22 mouse cellular contexts compared by ENCODE assay signal in genomic region chr1:160840618-160841017, GRCm38 (mm10). TPM values are rescaled to one million over a fixed set of nuclear protein-coding genes. Genes with fewer than 3 reads are reported as not detected.
DNase-seq lines count a peak whose midpoint lies in the region; ATAC-seq and TF ChIP-seq lines count a peak whose summit lies in the region.
"Had no signal": no experiment of that assay in that cellular context is flagged by ENCODE, and none has a peak within 500 bp of the region (broad histone marks: within the 10 kb centered on the region; RNA-seq: fewer than 3 reads in every experiment).

No protein-coding gene starts in this region.

- peak; percentile 95 for DNase-seq in liver, adult 2 months (ENCODE audit: extremely low read depth, low read depth, low spot score)
- DNase-seq in liver, embryonic 11.5 days (ENCODE audit: low spot score) = no peak
- DNase-seq in MEL (ENCODE audit: low read depth, low spot score) = no peak
- DNase-seq in retina, postnatal 7 days (ENCODE audit: low read depth, low spot score) = peak; percentile 16
- no peak for DNase-seq in frontal cortex, postnatal 36 days (ENCODE audit: low spot score in 2 of 2)
- DNase-seq: adrenal gland, adult 2 months; adrenal gland, postnatal 10 days; adrenal gland, postnatal 25 days; B cell, adult 2 months; cerebellum, adult 11 months; cerebellum, adult 18-20 months; cerebellum, adult 8-10 months; cerebellum, adult 9-11 months; cerebellum, postnatal 25 days; forebrain, postnatal 0 days had no signal

- 10% methylated on average over 5 of the region's 5 CpGs for whole genome bisulfite sequencing in liver, adult 2 months
- 60% methylated on average over 5 of the region's 5 CpGs for WGBS in liver, embryonic 11.5 days

- no peak overlapping the region for H3K27ac ChIP-seq in liver, adult 2 months (replicated peaks; ENCODE audit: insufficient read depth, low read depth, low read length)
- H3K27ac ChIP-seq in liver, embryonic 11.5 days (ENCODE audit: low read depth, low read length) = no peak overlapping the region
- H3K27ac ChIP-seq in MEL (ENCODE audit: control insufficient read depth, low read depth, low read length) = no peak overlapping the region
- H3K27ac ChIP-seq: embryonic facial prominence, embryonic 10.5 days; embryonic facial prominence, embryonic 12.5 days; forebrain, embryonic 13.5 days; forebrain, embryonic 15.5 days had no signal

- H3K27me3 ChIP-seq in liver, adult 2 months (ENCODE audit: control insufficient read depth, insufficient read depth, low read length) = no peaks in the 10 kb centered on the region
- H3K27me3 ChIP-seq in liver, embryonic 11.5 days (replicated peaks; ENCODE audit: control insufficient read depth, insufficient read depth, low read length) = no peaks in the 10 kb centered on the region
- no peaks in the 10 kb centered on the region for H3K27me3 ChIP-seq in MEL (ENCODE audit: control insufficient read depth in 1 of 2, insufficient read depth in 2 of 2, low read length in 2 of 2)
- H3K27me3 ChIP-seq: CH12.LX; embryonic facial prominence, embryonic 12.5 days; forebrain, embryonic 13.5 days; forebrain, embryonic 15.5 days had no signal

- peaks cover 2% of the 10 kb centered on the region; the same call in 1 of the 2 replicates for H3K4me1 ChIP-seq in liver, adult 2 months (ENCODE audit: control insufficient read depth, insufficient read depth, low read length)
- H3K4me1 ChIP-seq in liver, embryonic 11.5 days (replicated peaks; ENCODE audit: control insufficient read depth, insufficient read depth, low read length) = no peaks in the 10 kb centered on the region; the same call in 1 of the 2 replicates
- peaks cover 6 to 7% of the 10 kb centered on the region in 2 experiments for H3K4me1 ChIP-seq in MEL (ENCODE audit: control insufficient read depth in 1 of 2, insufficient read depth in 2 of 2, low read length in 2 of 2)
- H3K4me1 ChIP-seq: embryonic facial prominence, embryonic 10.5 days; embryonic facial prominence, embryonic 12.5 days; forebrain, embryonic 13.5 days; forebrain, embryonic 15.5 days had no signal

- H3K4me3 ChIP-seq in liver, adult 2 months (ENCODE audit: insufficient read depth, low read depth, low read length) = no peak overlapping the region
- no peak overlapping the region for H3K4me3 ChIP-seq in liver, embryonic 11.5 days (ENCODE audit: low read depth, low read length)
- no peak overlapping the region for H3K4me3 ChIP-seq in MEL (ENCODE audit: control insufficient read depth in 1 of 2, insufficient read depth in 1 of 2, low read depth in 2 of 2, low read length in 2 of 2)
- H3K4me3 ChIP-seq: embryonic facial prominence, embryonic 10.5 days; embryonic facial prominence, embryonic 12.5 days; forebrain, embryonic 13.5 days; forebrain, embryonic 15.5 days had no signal

- H3K4me2 ChIP-seq in liver, embryonic 11.5 days = no peak overlapping the region
- H3K4me2 ChIP-seq: embryonic facial prominence, embryonic 12.5 days; forebrain, embryonic 13.5 days; forebrain, embryonic 15.5 days had no signal

- TF ChIP-seq RAD21 in MEL (IDR thresholded peaks at IDR 0.05; ENCODE audit: low read depth, low read length) = no peak

- no peak for ATAC-seq in liver, embryonic 11.5 days (replicated peaks; ENCODE audit: low FRiP score)
- ATAC-seq: CD4-positive, CD25-positive, alpha-beta regulatory T cell, adult 4 months; forebrain, embryonic 13.5 days; forebrain, embryonic 15.5 days; forebrain, postnatal 0 days had no signal

- no peaks in the 10 kb centered on the region for H3K36me3 ChIP-seq in liver, adult 2 months (ENCODE audit: control insufficient read depth, insufficient read depth, low read length)
- no peaks in the 10 kb centered on the region for H3K36me3 ChIP-seq in liver, embryonic 11.5 days (ENCODE audit: control insufficient read depth, insufficient read depth, low read length)
- peaks cover 0 to 10% of the 10 kb centered on the region in 2 experiments; a peak in 2 of 4 replicates for H3K36me3 ChIP-seq in MEL (ENCODE audit: control insufficient read depth in 1 of 2, insufficient read depth in 2 of 2, low read length in 2 of 2)
- H3K36me3 ChIP-seq: embryonic facial prominence, embryonic 10.5 days; embryonic facial prominence, embryonic 12.5 days; forebrain, embryonic 15.5 days; G1E had no signal

- H3K9me3 ChIP-seq in liver, embryonic 11.5 days (ENCODE audit: control insufficient read depth, low read length) = no peaks in the 10 kb centered on the region
- no peaks in the 10 kb centered on the region for H3K9me3 ChIP-seq in MEL (replicated peaks; ENCODE audit: insufficient read depth, low read length)
- H3K9me3 ChIP-seq: embryonic facial prominence, embryonic 10.5 days; embryonic facial prominence, embryonic 12.5 days; forebrain, embryonic 13.5 days; forebrain, embryonic 15.5 days; G1E had no signal

- 0 out of 2 replicates have a peak, but pooled peaks have one; percentile 5 for TF ChIP-seq CTCF in liver, adult 2 months (IDR thresholded peaks at IDR 0.05; ENCODE audit: low read depth, low read length)
- no peak for TF ChIP-seq CTCF in MEL (IDR thresholded peaks at IDR 0.05 in 2 of 3, conservative IDR thresholded peaks at IDR 0.05 in 1 of 3; ENCODE audit: control insufficient read depth in 1 of 3, insufficient read depth in 1 of 3, low read depth in 2 of 3, low read length in 3 of 3, poor library complexity in 1 of 3, severe bottlenecking in 1 of 3)

- H3K79me2 ChIP-seq in liver, adult 2 months (ENCODE audit: control insufficient read depth, insufficient read depth, low read length) = no peaks in the 10 kb centered on the region
- no peaks in the 10 kb centered on the region for H3K79me2 ChIP-seq in MEL (ENCODE audit: control insufficient read depth, insufficient read depth, low read length, poor library complexity)

- TF ChIP-seq EP300 in MEL (IDR thresholded peaks at IDR 0.05; ENCODE audit: low read depth in 1 of 2, low read length in 2 of 2) = no peak

- TF ChIP-seq POLR2A in liver, adult 2 months (IDR thresholded peaks at IDR 0.05; ENCODE audit: extremely low read depth, insufficient read depth, low read length) = no peak
- no peak for TF ChIP-seq POLR2A in MEL (IDR thresholded peaks at IDR 0.05; ENCODE audit: control insufficient read depth in 1 of 2, insufficient read depth in 1 of 2, low read depth in 1 of 2, low read length in 2 of 2, poor library complexity in 1 of 2)

- H3K9ac ChIP-seq in liver, adult 2 months (ENCODE audit: low read depth, low read length) = no peak overlapping the region
- no peak overlapping the region for H3K9ac ChIP-seq in liver, embryonic 11.5 days (ENCODE audit: low read depth, low read length)
- H3K9ac ChIP-seq in MEL (ENCODE audit: control insufficient read depth, low read depth, low read length, poor library complexity, severe bottlenecking) = no peak overlapping the region
- H3K9ac ChIP-seq: embryonic facial prominence, embryonic 12.5 days; forebrain, embryonic 13.5 days; forebrain, embryonic 15.5 days; forebrain, postnatal 0 days had no signal

TF ChIP-seq in MEL, 35 proteins besides CTCF, POLR2A, EP300 and RAD21:
- TF ChIP-seq TCF12 (IDR thresholded peaks at IDR 0.05; ENCODE audit: low read depth, low read length) = no peak
- TF ChIP-seq USF1 (IDR thresholded peaks at IDR 0.05; ENCODE audit: low read depth, low read length) = peak; percentile 52; the same call in 1 of the 2 replicates
- no peak for TF ChIP-seq CHD1 (IDR thresholded peaks at IDR 0.05; ENCODE audit: low read depth, low read length)

RNA-seq across cellular contexts. Expression of gene Rabgap1l, which starts 47.6 kb away (rescaled TPM):
- total RNA-seq in liver, adult 2 months (2014; rRNA removed) = 64.6 and 78.7 TPM in 2 replicates
- 4.7 and 6.4 TPM in 2 replicates for polyA plus RNA-seq in liver, adult 2 months (2012; rRNA removed)
- 63.5 and 69.3 TPM in 2 replicates for polyA plus RNA-seq in liver, embryonic 11.5 days (2014; fragmentation: Nextera tagmentation; extraction: Ambion mirVana)
- 24.0 and 26.2 TPM in 2 replicates for total RNA-seq in MEL (2012; rRNA removed)
- 10 to 100 TPM in 1 of 2 experiments, not detected in 1; 24.1 TPM for polyA plus RNA-seq in MEL (2012; ENCODE audit: insufficient read depth in 1 of 2, insufficient read length in 2 of 2, low read depth in 1 of 2, low replicate concordance in 2 of 2, missing spikeins in 1 of 2)

Comparison
In these comparisons a context has a peak if more than half of its experiments do, and no peak if none do; other contexts are left out.
1. DNase-seq: peak in liver, adult 2 months (single experiment) and retina, postnatal 7 days (single experiment); none in liver, embryonic 11.5 days (single experiment), MEL (single experiment) and frontal cortex, postnatal 36 days (0 of 2).